Mouse (Mus musculus): ENCODE measurements at regions not wholly inside any gene's neighbourhood (a gene's known extent, or its start where the extent isn't known, plus 50 kb on each side); places are given as distances from the start of the nearest gene placed in this dataset.

- ATAC-seq (replicated peaks; ENCODE audit: low FRiP score, low TSS enrichment, poor library complexity, severe bottlenecking): no peak
These were observed 201.8 kb downstream of the Gm26897 start for GRCm38 (mm10) chr5:111935381-111936134.

GRCm38 (mm10) chr5:111941831-111942230 lies 208.1 kb downstream of the Gm26897 start:
- ATAC-seq (replicated peaks; ENCODE audit: low FRiP score, low TSS enrichment, poor library complexity, severe bottlenecking): no peak

- no peak for ATAC-seq (replicated peaks; ENCODE audit: low FRiP score, low TSS enrichment, poor library complexity, severe bottlenecking)
These were observed 209.1 kb downstream of the Gm26897 start for GRCm38 (mm10) chr5:111942792-111943191.

GRCm38 (mm10) chr5:111943337-111944162 lies 209.8 kb downstream of the Gm26897 start:
- no peak for ATAC-seq (replicated peaks; ENCODE audit: low FRiP score, low TSS enrichment, poor library complexity, severe bottlenecking)

- ATAC-seq (replicated peaks; ENCODE audit: low FRiP score, low TSS enrichment, poor library complexity, severe bottlenecking): no peak
These were observed 210.7 kb downstream of the Gm26897 start for GRCm38 (mm10) chr5:111944273-111944971.

GRCm38 (mm10) chr5:111944972-111945285 lies 211.2 kb downstream of the Gm26897 start:
- ATAC-seq (replicated peaks; ENCODE audit: low FRiP score, low TSS enrichment, poor library complexity, severe bottlenecking): no peak

GRCm38 (mm10) chr5:111946281-111946680 lies 212.6 kb downstream of the Gm26897 start:
- no peak for ATAC-seq (replicated peaks; ENCODE audit: low FRiP score, low TSS enrichment, poor library complexity, severe bottlenecking)

- no peak for ATAC-seq (replicated peaks; ENCODE audit: low FRiP score, low TSS enrichment, poor library complexity, severe bottlenecking)
These were observed 224.0 kb downstream of the Gm26897 start for GRCm38 (mm10) chr5:111957698-111958097.

GRCm38 (mm10) chr5:111958226-111958625 lies 224.5 kb downstream of the Gm26897 start:
- ATAC-seq (replicated peaks; ENCODE audit: low FRiP score, low TSS enrichment, poor library complexity, severe bottlenecking): no peak

- no peak for ATAC-seq (replicated peaks; ENCODE audit: low FRiP score, low TSS enrichment, poor library complexity, severe bottlenecking)
These were observed 231.6 kb downstream of the Gm26897 start for GRCm38 (mm10) chr5:111965311-111965710.

- no peak for ATAC-seq (replicated peaks; ENCODE audit: low FRiP score, low TSS enrichment, poor library complexity, severe bottlenecking)
These were observed 234.4 kb downstream of the Gm26897 start for GRCm38 (mm10) chr5:111968121-111968520.

GRCm38 (mm10) chr5:111968701-111969100 lies 235.0 kb downstream of the Gm26897 start:
- ATAC-seq (replicated peaks; ENCODE audit: low FRiP score, low TSS enrichment, poor library complexity, severe bottlenecking): no peak

GRCm38 (mm10) chr5:111971193-111971592 lies 237.5 kb downstream of the Gm26897 start:
- ATAC-seq (replicated peaks; ENCODE audit: low FRiP score, low TSS enrichment, poor library complexity, severe bottlenecking): no peak

GRCm38 (mm10) chr5:111971952-111972351 lies 238.2 kb downstream of the Gm26897 start:
- ATAC-seq (replicated peaks; ENCODE audit: low FRiP score, low TSS enrichment, poor library complexity, severe bottlenecking): no peak

GRCm38 (mm10) chr5:111975686-111976085 lies 242.0 kb downstream of the Gm26897 start:
- no peak for ATAC-seq (replicated peaks; ENCODE audit: low FRiP score, low TSS enrichment, poor library complexity, severe bottlenecking)

GRCm38 (mm10) chr5:111979601-111980000 lies 245.9 kb downstream of the Gm26897 start:
- no peak for ATAC-seq (replicated peaks; ENCODE audit: low FRiP score, low TSS enrichment, poor library complexity, severe bottlenecking)

GRCm38 (mm10) chr5:111982106-111982505 lies 248.4 kb downstream of the Gm26897 start:
- ATAC-seq (replicated peaks; ENCODE audit: low FRiP score, low TSS enrichment, poor library complexity, severe bottlenecking): no peak

- no peak for ATAC-seq (replicated peaks; ENCODE audit: low FRiP score, low TSS enrichment, poor library complexity, severe bottlenecking)
These were observed 252.3 kb downstream of the Gm26897 start for GRCm38 (mm10) chr5:111985997-111986396.

GRCm38 (mm10) chr5:111987036-111987435 lies 253.3 kb downstream of the Gm26897 start:
- ATAC-seq (replicated peaks; ENCODE audit: low FRiP score, low TSS enrichment, poor library complexity, severe bottlenecking): no peak

- no peak for ATAC-seq (replicated peaks; ENCODE audit: low FRiP score, low TSS enrichment, poor library complexity, severe bottlenecking)
These were observed 258.1 kb downstream of the Gm26897 start for GRCm38 (mm10) chr5:111991805-111992204.
